Mouse (Mus musculus): ENCODE measurements at regions not wholly inside any gene's neighbourhood (a gene's known extent, or its start where the extent isn't known, plus 50 kb on each side); places are given as distances from the start of the nearest gene placed in this dataset.

GRCm38 (mm10) chr2:45859445-45859844, 742.2 kb upstream of the Zeb2 start:
- no peak for TF ChIP-seq POLR2A (IDR thresholded peaks at IDR 0.05; ENCODE audit: borderline replicate concordance, insufficient read depth, low read length)
- no peak for TF ChIP-seq CTCF (IDR thresholded peaks at IDR 0.05; ENCODE audit: borderline replicate concordance, insufficient read depth, low read depth, low read length)
